Mouse (Mus musculus): ENCODE results near the gene 4430402I18Rik. TPM values are rescaled to one million over a fixed set of nuclear protein-coding genes. Genes with fewer than 3 reads are reported as not detected.
A peak's percentile ranks its signal among the peaks of the same experiment; 100 is the strongest.

4430402I18Rik gene
- polyA plus RNA-seq, 1 experiment from 2014 or later, result 3.4 TPM

- Histone ChIP-seq H3K9me3 (ENCODE audit: low read length) (no peaks in the 10 kb centered on the region), H3K27ac (ENCODE audit: low read length) (no peak overlapping the region), H3K4me3 (ENCODE audit: low read length) (no peak overlapping the region), H3K4me1 (ENCODE audit: insufficient read depth, low read length) (peaks cover 9% of the 10 kb centered on the region; the same call in 1 of the 2 replicates), H3K36me3 (ENCODE audit: insufficient read depth, low read length) (no peaks in the 10 kb centered on the region), H3K4me2 (replicated peaks; ENCODE audit: low read depth, low read length) (no peak overlapping the region), H3K27me3 (ENCODE audit: insufficient read depth, low read length) (no peaks in the 10 kb centered on the region), H3K9ac (replicated peaks; ENCODE audit: low read length) (no peak overlapping the region)
- WGBS, result 69% methylated on average over 4 of the region's 4 CpGs
- ATAC-seq (ENCODE audit: low FRiP score, low TSS enrichment), result no peak
Observed at GRCm38 (mm10) chr19:28941271-28941670, 26.3 kb downstream of the 4430402I18Rik start.

GRCm38 (mm10) chr19:28940135-28940874 lies 27.3 kb downstream of the 4430402I18Rik start:
- H3K27me3 ChIP-seq (ENCODE audit: insufficient read depth, low read length), result no peaks in the 10 kb centered on the region
- peak; percentile 78 for ATAC-seq (ENCODE audit: low FRiP score, low TSS enrichment)
- no peak overlapping the region for H3K9ac ChIP-seq (replicated peaks; ENCODE audit: low read length)
- H3K4me2 ChIP-seq (replicated peaks; ENCODE audit: low read depth, low read length), result no peak overlapping the region
- H3K27ac ChIP-seq (ENCODE audit: low read length), result no peak overlapping the region
- no peaks in the 10 kb centered on the region for H3K9me3 ChIP-seq (ENCODE audit: low read length)
- H3K36me3 ChIP-seq (ENCODE audit: insufficient read depth, low read length), result no peaks in the 10 kb centered on the region
- H3K4me1 ChIP-seq (ENCODE audit: insufficient read depth, low read length), result peaks cover 9% of the 10 kb centered on the region; the same call in 1 of the 2 replicates
- 50% methylated on average over 9 of the region's 9 CpGs for WGBS
- no peak overlapping the region for H3K4me3 ChIP-seq (ENCODE audit: low read length)

- WGBS, result 88% methylated on average over 3 of the region's 3 CpGs
- Histone ChIP-seq H3K4me3 (ENCODE audit: low read length) (no peak overlapping the region), H3K27me3 (ENCODE audit: insufficient read depth, low read length) (no peaks in the 10 kb centered on the region), H3K4me1 (ENCODE audit: insufficient read depth, low read length) (no peaks in the 10 kb centered on the region), H3K9ac (replicated peaks; ENCODE audit: low read length) (no peak overlapping the region), H3K36me3 (ENCODE audit: insufficient read depth, low read length) (no peaks in the 10 kb centered on the region), H3K27ac (ENCODE audit: low read length) (no peak overlapping the region), H3K4me2 (replicated peaks; ENCODE audit: low read depth, low read length) (no peak overlapping the region), H3K9me3 (ENCODE audit: low read length) (no peaks in the 10 kb centered on the region)
- ATAC-seq (ENCODE audit: low FRiP score, low TSS enrichment), result no peak
Observed at GRCm38 (mm10) chr19:28934897-28935296, 32.7 kb downstream of the 4430402I18Rik start.

- Histone ChIP-seq H3K4me3 (ENCODE audit: low read length) (no peak overlapping the region), H3K27ac (ENCODE audit: low read length) (no peak overlapping the region), H3K9ac (replicated peaks; ENCODE audit: low read length) (no peak overlapping the region), H3K36me3 (ENCODE audit: insufficient read depth, low read length) (no peaks in the 10 kb centered on the region), H3K27me3 (ENCODE audit: insufficient read depth, low read length) (no peaks in the 10 kb centered on the region), H3K9me3 (ENCODE audit: low read length) (no peaks in the 10 kb centered on the region), H3K4me1 (ENCODE audit: insufficient read depth, low read length) (no peaks in the 10 kb centered on the region), H3K4me2 (replicated peaks; ENCODE audit: low read depth, low read length) (no peak overlapping the region)
- peak; percentile 91 for ATAC-seq (ENCODE audit: low FRiP score, low TSS enrichment)
Observed at GRCm38 (mm10) chr19:28929034-28929433, 38.6 kb downstream of the 4430402I18Rik start.

- no peak for ATAC-seq (ENCODE audit: low FRiP score, low TSS enrichment)
- Histone ChIP-seq H3K9ac (replicated peaks; ENCODE audit: low read length) (no peak overlapping the region), H3K9me3 (ENCODE audit: low read length) (no peaks in the 10 kb centered on the region), H3K27ac (ENCODE audit: low read length) (no peak overlapping the region), H3K4me2 (replicated peaks; ENCODE audit: low read depth, low read length) (no peak overlapping the region), H3K36me3 (ENCODE audit: insufficient read depth, low read length) (no peaks in the 10 kb centered on the region), H3K4me1 (ENCODE audit: insufficient read depth, low read length) (no peaks in the 10 kb centered on the region), H3K4me3 (ENCODE audit: low read length) (no peak overlapping the region), H3K27me3 (ENCODE audit: insufficient read depth, low read length) (no peaks in the 10 kb centered on the region)
- 43% methylated on average over 4 of the region's 4 CpGs for WGBS
Observed at GRCm38 (mm10) chr19:28927396-28927795, 40.2 kb downstream of the 4430402I18Rik start.

- H3K36me3 ChIP-seq (ENCODE audit: insufficient read depth, low read length), result no peaks in the 10 kb centered on the region
- no peak overlapping the region for H3K27ac ChIP-seq (ENCODE audit: low read length)
- H3K4me1 ChIP-seq (ENCODE audit: insufficient read depth, low read length), result no peaks in the 10 kb centered on the region
- H3K4me2 ChIP-seq (replicated peaks; ENCODE audit: low read depth, low read length), result no peak overlapping the region
- 92% methylated on average over 5 of the region's 5 CpGs for WGBS
- H3K9me3 ChIP-seq (ENCODE audit: low read length), result no peaks in the 10 kb centered on the region
- H3K4me3 ChIP-seq (ENCODE audit: low read length), result no peak overlapping the region
- ATAC-seq (ENCODE audit: low FRiP score, low TSS enrichment), result no peak
- H3K27me3 ChIP-seq (ENCODE audit: insufficient read depth, low read length), result no peaks in the 10 kb centered on the region
- no peak overlapping the region for H3K9ac ChIP-seq (replicated peaks; ENCODE audit: low read length)
Observed at GRCm38 (mm10) chr19:28926366-28926765, 41.2 kb downstream of the 4430402I18Rik start.

- H3K27me3 ChIP-seq (ENCODE audit: insufficient read depth, low read length), result no peaks in the 10 kb centered on the region
- H3K36me3 ChIP-seq (ENCODE audit: insufficient read depth, low read length), result no peaks in the 10 kb centered on the region
- no peak overlapping the region for H3K4me2 ChIP-seq (replicated peaks; ENCODE audit: low read depth, low read length)
- H3K9me3 ChIP-seq (ENCODE audit: low read length), result no peaks in the 10 kb centered on the region
- H3K4me1 ChIP-seq (ENCODE audit: insufficient read depth, low read length), result peaks cover 12% of the 10 kb centered on the region; the same call in 1 of the 2 replicates
- ATAC-seq (ENCODE audit: low FRiP score, low TSS enrichment), result no peak
- H3K4me3 ChIP-seq (ENCODE audit: low read length), result no peak overlapping the region
- no peak overlapping the region for H3K9ac ChIP-seq (replicated peaks; ENCODE audit: low read length)
- no peak overlapping the region for H3K27ac ChIP-seq (ENCODE audit: low read length)
- 87% methylated on average over 5 of the region's 5 CpGs for WGBS
Observed at GRCm38 (mm10) chr19:28917839-28918238, 49.8 kb downstream of the 4430402I18Rik start.

GRCm38 (mm10) chr19:28916492-28916891 lies 51.1 kb downstream of the 4430402I18Rik start:
- H3K4me1 ChIP-seq (ENCODE audit: insufficient read depth, low read length), result peaks cover 12% of the 10 kb centered on the region; the same call in 1 of the 2 replicates
- no peaks in the 10 kb centered on the region for H3K36me3 ChIP-seq (ENCODE audit: insufficient read depth, low read length)
- no peak overlapping the region for H3K4me3 ChIP-seq (ENCODE audit: low read length)
- H3K4me2 ChIP-seq (replicated peaks; ENCODE audit: low read depth, low read length), result no peak overlapping the region
- ATAC-seq (ENCODE audit: low FRiP score, low TSS enrichment), result peak; percentile 31
- H3K9me3 ChIP-seq (ENCODE audit: low read length), result no peaks in the 10 kb centered on the region
- H3K27ac ChIP-seq (ENCODE audit: low read length), result peak overlapping the region; percentile 70
- H3K27me3 ChIP-seq (ENCODE audit: insufficient read depth, low read length), result no peaks in the 10 kb centered on the region
- 38% methylated on average over 4 of the region's 4 CpGs for WGBS
- H3K9ac ChIP-seq (replicated peaks; ENCODE audit: low read length), result no peak overlapping the region

- Histone ChIP-seq H3K27ac (ENCODE audit: low read length) (peak overlapping the region; percentile 70; the same call in 1 of the 2 replicates), H3K4me3 (ENCODE audit: low read length) (no peak overlapping the region), H3K4me2 (replicated peaks; ENCODE audit: low read depth, low read length) (no peak overlapping the region), H3K36me3 (ENCODE audit: insufficient read depth, low read length) (no peaks in the 10 kb centered on the region), H3K9me3 (ENCODE audit: low read length) (no peaks in the 10 kb centered on the region), H3K9ac (replicated peaks; ENCODE audit: low read length) (no peak overlapping the region), H3K27me3 (ENCODE audit: insufficient read depth, low read length) (no peaks in the 10 kb centered on the region), H3K4me1 (ENCODE audit: insufficient read depth, low read length) (peaks cover 12% of the 10 kb centered on the region; the same call in 1 of the 2 replicates)
- ATAC-seq (ENCODE audit: low FRiP score, low TSS enrichment), result peak; percentile 61; the same call in 1 of the 2 replicates
- 65% methylated on average over 2 of the region's 2 CpGs for WGBS
Observed at GRCm38 (mm10) chr19:28915602-28916250, 51.9 kb downstream of the 4430402I18Rik start.

- Histone ChIP-seq H3K4me1 (ENCODE audit: insufficient read depth, low read length) (peaks cover 12% of the 10 kb centered on the region; the same call in 1 of the 2 replicates), H3K4me3 (ENCODE audit: low read length) (no peak overlapping the region), H3K9me3 (ENCODE audit: low read length) (no peaks in the 10 kb centered on the region), H3K27me3 (ENCODE audit: insufficient read depth, low read length) (no peaks in the 10 kb centered on the region), H3K4me2 (replicated peaks; ENCODE audit: low read depth, low read length) (no peak overlapping the region), H3K27ac (ENCODE audit: low read length) (no peak overlapping the region), H3K36me3 (ENCODE audit: insufficient read depth, low read length) (no peaks in the 10 kb centered on the region), H3K9ac (replicated peaks; ENCODE audit: low read length) (no peak overlapping the region)
- no peak for ATAC-seq (ENCODE audit: low FRiP score, low TSS enrichment)
- WGBS, result 79% methylated on average over 6 of the region's 6 CpGs
Observed at GRCm38 (mm10) chr19:28914598-28914997, 53.0 kb downstream of the 4430402I18Rik start.

Data from kidney, embryonic 16.5 days (tissue).